Mouse (Mus musculus): ENCODE results near the gene Cyp2w1.

Cyp2w1 gene

DNA sequence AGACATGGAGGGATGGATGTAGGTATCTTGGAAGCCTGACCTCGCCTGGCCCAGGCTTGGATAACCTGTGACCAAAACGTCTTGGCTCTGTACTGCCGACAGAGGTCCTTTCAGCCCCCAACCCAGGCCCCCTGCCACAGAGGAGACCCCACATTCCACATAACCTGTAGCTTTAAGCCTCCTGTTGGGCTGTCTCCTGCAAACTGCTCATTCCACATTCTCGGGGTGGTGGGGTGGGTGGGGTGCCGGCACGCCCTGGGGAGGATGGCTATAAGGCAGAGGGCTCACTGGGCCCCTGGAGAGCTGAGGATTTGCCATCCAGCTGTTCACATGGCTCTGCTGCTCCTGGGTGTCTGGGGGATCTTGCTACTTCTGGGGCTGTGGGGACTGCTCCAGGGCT lies at the start of gene Cyp2w1:
Gene Cyp2w1 (plus strand): TSS at position 301 of the 400 bp plus-strand sequence.
- DNase-seq: no peak

DNA sequence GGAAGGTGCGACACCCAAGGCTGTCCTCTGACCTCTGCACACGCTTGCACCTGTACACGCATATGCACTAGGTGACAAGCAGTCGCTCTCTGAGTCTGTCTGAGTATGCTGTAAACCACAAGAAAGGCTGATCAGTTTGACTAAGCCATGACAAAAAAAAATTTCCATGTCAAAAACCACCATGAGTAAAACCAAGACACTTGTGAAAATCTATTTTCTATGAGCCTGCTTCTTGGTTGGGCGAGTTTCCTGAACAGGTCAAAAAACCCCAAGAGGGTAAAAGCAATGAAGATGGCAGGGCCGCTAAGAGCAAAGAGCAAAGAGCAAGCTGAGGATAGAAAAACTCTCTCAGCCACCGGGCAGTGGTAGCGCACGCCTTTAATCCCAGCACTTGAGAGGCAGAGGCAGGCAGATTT lies 48.8 kb upstream of the Cyp2w1 start:
- DNase-seq: no peak

DNA sequence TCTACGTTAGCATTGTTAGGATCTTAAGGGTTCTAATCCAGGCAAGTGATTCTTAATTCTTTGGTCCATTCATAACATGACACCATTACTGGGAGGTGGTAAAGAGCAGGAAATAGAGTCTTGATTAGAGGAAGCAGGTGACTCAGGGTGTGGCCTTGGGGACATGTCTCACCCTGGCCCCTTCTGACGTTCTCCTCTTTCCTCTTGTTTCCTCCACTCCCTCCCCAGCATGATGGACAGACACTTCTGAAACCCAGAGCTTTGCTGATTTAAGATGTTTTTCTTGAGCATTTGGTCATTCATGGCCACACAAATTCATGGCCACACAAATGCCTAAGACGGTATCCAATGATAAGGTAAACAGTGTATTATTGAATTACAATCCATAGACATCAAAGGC lies 42.5 kb upstream of the Cyp2w1 start:
- DNase-seq: no peak

DNA sequence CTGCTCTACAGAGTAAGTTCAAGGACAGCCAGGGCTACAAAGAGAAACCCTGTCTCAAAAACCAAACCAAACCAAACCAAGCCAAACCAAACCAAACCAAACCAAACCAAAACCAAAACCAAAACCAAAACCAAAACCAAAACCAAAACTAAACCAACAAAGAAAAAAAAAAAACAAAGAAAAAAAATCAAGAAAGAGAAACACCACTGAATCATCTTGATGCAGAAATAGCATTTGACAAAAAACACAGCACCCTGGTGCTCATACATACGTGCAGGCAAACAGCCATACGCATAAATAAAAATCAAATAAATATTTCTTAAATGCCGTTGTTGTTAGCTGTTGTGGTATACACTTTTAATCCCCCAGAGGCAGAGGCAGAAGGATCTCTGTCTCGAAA lies 41.9 kb upstream of the Cyp2w1 start:
- DNase-seq: no peak

DNA sequence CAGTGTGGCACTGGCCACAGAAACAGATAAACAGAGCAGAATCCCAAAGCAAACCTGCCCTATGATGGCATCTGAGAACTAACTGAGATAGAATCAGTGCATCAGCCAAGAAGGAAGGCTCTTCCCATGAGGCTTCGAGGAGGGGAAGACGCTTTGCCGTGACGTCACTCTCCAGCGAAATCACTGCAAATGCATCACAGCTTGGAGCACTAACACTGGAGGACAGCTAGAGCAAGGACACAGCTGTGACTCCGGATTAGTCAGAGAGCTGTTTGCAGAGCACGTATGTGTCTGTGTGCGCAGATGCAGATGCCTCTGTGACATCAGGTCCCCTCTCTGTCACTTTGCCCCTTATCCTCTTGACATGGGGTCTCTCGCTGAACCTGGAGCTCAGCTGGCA lies 40.6 kb upstream of the Cyp2w1 start:
- no peak for DNase-seq

DNA sequence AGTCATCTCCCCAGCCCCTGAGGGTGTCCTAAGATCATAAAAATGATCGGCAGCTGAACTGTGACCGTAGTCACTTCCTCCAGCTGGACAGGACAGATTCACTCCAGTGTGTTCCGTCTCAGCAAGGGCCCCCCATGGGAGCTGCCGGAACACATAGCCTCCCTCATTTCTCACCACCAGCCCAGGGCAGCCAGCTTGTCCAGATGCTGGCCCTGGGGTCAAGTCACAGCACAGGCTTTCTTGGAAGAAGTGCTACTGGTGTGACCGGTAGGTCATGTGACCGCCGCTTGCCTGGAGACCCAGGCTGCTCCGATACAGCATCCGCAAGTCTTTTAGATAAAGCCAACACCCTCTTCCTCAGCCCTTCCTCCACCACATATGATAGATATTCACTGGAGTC lies 38.9 kb upstream of the Cyp2w1 start:
- no peak for DNase-seq

DNA sequence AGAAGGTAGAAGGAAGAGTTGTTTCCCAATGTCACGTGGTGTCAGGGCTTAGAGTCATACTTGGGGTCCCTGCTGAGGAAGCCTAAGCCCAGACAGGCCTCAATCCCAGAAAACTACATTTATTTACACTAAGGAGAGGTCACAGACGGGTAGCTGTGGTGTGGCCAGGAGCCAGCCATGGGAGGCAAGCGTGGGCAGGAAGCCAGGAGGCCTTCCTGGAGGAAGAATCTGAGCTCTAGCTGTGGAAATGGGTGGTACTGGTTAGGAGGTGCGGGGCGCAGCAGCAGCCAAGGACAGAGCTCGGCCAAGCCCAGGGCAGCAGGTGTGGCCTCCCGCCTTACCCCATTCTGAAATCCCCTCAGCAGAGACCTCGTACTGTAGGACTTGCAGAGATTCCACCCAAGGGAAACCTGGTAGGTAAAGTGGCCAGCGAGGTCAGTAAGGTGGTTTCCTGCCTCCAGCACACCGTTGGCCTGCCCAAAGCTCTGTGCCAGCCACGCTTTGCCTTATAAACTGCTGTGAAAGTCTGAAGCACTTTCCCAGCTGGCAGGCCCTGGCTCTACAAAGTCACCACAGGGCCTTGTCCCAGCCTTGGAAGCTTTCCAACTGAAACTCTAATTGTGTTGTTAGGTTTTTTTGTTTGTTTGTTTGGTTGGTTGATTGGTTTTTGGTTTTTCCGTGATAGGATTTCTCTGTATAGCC lies 37.3 kb upstream of the Cyp2w1 start:
- DNase-seq: peak in 1 of 2 experiments; percentile 38

DNA sequence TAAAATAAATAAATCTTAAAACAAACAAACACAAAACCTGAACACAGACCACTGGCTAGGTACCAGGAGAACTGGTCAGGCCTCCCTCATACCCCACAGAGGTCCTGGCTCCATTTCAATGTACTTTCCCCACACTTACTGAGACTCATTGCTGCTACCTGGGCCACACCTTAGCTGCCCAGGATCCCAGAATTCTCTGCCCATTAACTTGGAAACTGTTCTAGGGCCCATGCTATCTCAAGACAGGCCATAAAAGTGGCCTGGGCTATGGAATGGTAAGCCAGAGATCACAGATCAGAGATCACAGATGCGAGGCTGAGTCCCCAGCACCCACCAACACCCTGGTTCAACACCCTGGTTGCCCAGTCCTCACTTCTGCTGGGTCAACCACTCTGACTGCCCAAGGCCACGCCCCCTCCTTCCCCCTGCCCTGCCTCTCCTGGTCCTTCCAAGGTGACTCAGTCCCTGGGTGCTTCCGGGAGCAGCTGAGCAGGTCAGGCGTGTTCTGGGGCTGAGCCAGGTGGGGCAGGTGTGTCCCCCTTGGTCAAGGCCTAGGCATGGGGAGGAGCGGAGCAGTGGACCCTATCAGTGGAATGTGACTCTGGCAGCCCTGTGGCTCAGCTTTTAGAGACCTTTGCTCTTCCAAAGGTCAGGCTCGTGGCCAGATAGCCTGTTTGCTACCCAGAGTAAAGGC lies 35.3 kb upstream of the Cyp2w1 start:
- peak; percentile 59 to 78 for DNase-seq

DNA sequence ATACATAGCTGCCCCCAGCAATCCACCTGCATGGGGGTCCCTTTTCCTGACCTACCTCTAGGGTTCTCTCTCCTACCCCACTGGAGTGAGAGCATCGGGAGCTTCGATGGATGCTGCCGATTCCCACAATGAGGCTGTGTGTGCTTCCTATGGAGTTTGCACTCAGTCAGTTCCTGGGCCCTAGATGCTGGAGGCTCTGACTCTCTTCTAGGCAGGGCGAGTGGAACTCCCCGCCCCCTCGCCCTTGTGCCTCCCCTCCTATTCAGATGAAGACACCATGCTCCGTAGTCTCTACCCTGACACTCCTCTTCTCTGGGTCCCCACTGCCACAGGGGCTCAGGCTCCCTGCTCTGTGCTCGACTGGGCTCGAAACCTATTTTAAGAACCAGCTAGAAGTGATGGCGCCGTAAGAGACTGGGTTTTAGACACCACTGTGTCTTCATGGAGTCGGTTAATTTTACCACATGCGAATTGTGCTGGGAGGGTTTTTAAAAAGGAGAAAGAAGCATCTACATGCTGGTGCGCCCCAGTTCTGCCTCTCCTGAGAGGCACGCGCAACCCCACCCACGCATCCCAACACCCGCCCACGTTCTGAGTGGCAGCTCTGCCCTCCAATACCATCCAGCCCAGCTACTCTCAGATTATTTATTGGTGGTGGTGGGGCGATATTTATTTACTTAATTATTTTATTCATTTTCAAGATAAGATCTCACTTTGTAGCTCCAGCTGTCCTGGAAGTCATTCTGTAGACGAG lies 34.5 kb upstream of the Cyp2w1 start:
- DNase-seq: no peak

DNA sequence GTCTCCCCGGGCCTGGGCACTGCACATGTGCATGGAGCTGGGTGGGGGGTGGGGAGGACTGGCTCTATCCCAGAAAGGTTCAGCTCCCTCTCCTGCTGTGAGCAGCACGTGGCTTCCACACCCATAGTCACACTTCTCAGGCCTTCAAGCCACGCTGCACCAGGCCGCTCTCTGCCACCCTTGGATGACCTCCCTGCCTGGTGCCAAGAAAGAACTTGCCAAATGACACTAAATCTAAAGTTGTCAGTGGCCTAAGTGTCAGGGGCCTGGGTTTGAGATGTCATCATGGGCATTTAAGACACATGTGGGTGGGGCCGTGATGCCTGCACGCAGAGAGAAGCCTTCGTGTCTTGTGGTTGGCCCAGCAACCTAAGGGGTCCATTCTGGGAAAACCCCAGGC lies 32.0 kb upstream of the Cyp2w1 start:
- DNase-seq: no peak

DNA sequence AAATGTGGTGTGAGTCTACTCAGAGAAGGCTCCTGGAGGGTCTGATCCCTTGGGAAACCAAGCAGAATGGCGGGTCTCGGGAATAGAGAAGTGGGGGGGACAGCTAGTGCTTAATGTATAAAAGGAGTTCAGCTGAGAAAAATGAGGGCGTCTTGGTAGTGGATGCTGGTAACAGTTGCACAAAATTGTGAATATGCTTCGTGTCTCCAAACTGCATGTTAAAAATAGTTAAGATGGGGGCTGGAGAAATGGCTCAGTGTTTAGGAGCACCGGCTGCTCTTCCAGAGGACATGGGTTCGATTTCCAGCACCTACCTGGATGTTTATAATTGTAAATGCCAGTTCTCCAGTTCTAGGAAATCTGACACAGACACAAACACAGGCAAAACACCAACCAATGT lies 31.1 kb upstream of the Cyp2w1 start:
- no peak for DNase-seq

DNA sequence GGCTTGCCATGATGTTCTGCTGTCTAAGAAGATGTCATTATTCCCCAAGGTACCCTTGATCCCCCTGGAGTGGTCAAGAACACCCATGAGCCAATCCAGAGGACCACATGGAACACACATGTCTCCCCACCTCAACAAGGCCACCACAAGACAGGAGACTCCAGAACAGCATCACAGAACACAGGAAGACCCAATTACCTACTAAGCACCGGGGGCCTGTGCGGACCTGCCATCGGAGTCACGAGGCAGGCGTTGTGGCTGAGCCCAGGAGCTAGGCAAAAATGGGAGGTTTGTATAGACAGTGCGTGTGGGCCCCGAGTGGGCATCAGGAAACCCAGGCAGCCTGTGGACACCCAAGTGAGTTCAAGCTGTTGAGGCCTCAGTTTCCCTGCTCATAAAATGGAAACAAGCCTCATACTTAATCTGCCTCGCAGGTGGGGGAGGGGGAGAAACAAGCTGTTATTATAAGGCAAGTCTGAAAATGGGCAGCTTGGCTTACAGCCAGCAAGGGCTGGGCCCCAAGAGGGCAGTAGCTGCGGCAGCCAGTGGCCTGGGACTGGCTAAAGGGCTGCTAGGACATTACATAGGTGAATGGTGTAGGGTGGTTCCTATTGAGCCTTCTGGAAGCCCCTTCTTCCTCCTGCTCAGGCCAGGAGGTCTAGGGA lies 29.0 kb upstream of the Cyp2w1 start:
- peak in 1 of 2 experiments; percentile 21 for DNase-seq

DNA sequence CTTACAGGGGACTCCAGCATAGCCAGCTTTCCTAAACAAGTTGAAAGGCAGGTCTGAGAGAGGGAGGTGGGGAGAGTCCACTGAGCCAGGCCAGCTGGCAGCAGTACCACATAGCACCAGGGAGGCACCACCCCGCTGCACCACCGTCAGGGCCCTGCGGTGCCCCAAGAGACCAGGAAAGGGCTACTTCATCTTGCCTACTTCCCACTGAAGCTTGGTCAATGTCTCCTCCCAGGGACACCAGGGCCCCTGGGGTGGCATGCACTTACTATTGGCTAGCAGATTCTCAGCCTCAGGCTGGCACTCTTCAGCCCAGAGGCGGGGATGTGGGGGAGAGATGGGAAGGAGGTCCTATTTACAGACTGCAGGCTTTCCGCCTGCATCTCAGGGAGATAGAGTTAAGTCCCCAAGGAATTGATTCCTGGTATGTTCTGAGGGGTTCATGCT lies 28.3 kb upstream of the Cyp2w1 start:
- peak in 1 of 2 experiments; percentile 24 for DNase-seq

DNA sequence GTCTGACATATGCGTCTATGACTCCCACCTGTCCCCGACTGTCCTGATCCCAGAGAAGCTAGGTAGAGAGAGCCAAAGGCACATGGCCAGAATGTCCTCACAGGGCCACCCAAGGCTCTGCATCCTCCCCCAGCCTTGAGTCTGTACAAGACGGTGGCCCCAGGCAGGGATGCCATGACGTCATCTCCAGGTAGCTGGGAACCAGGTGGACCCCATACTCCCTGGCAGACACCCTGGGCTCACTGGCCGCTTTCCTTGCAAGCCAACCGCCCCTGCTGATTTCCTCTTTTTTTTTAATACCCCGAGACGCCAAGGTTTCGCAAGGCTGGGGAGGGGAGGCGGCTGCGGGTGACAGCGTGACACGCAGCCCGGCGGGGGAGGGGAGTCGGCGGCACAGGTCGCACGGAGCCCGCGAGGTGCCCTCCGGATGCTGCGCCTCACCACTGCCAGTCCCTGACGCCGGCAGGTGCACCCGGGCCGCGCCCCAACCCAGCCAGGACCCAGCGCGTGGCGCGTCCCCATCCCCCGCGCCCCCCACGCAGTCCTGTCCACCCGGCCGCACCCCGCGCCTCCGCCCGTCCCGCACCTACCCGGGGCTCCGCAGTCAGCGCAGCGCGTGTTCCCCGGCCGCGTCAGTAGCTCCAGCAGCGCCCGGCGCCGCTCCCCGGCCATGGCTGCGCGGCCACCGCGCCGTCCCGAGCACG lies 27.6 kb upstream of the Cyp2w1 start:
- peak; percentile 58 for DNase-seq

DNA sequence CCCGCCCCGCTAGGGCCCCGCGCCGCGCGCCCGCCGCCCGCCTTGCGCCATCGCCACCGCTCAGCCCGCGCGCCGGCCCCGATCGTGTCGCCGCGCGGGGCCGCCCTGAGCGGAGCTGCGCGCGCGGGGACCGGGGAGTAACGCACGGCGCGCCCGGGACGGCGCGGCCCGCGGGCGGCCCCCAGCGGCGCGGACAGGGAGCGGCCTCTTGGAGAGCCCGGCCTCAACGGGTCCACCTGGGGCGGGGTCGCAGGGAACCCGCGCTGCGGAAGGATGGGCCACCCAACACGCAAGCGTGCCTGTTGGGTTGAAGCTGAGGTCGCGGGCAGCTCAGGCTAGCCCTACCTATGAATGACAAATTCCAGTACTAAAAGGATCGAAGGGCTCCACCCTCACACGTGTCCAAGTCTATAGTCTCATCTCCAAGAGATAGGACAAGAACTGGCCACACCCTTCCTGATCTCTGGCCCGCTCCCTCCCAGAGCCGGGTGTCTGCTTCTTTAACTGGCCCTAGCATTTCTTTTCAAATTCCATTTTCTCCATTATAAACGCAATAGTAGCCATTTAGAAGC lies 26.9 kb upstream of the Cyp2w1 start, which contains the start of gene Adap1:
Gene Adap1 (minus strand): TSS at position 228 of the 572 bp plus-strand sequence.
- DNase-seq: peak; percentile 46 to 49

DNA sequence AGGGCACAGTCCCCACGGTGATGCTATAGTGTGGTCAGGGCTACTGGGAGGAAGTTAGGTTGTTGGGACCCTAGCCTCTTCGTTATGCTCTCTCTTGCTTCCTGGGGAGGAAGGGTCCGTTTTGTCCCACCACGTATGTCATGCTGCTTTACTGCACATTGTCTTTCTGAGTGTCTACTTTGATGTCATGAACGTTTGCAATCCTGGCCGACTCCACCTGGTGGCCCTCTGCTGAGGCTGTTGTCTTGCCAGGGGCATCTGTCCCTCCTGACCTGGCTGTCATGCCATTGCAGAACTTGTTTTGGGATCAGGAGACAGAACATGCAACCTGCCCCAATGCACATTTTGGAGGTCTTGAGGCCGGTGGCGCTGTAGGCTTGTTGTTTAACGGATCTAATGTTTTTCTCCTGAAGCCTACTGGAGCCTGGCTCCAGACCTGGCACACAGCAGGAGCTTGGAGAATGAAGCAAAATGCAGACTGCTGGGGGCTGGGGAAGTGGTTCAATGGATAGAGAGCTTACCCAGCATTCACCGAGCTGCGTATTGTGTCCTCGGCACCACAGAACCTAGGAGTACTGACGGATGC lies 26.2 kb upstream of the Cyp2w1 start:
- no peak for DNase-seq

DNA sequence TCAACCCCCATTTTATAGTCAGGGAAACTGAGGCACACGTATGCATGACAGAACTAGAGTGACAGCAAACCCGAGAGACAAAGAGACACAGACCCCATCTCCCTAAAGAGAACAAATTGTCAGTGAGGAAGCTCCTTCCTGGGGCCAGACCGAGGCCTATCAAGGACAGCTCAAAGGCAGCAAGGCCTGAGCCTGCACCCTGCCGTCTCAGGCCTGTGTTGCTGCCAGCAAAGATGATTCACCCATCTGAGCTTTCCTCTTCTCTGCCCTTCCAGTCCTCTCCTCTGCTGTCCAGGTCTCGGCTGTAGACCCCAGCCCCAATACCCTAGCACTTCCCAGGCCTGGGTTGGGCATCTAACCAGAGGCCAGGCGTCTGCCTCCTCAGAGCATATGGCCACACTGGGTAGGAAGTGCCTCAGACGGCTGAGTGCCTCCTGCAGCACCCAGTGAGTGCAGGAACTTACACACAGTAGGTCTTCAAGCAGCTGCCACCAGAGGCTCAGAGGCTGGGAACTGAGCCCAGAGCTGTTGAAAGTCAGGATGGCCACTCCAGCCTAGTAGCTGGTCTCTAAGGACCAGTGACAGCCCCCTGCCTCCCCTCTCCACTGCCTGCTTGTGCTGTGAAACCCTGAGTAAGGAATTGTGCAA lies 25.3 kb upstream of the Cyp2w1 start:
- no peak for DNase-seq

DNA sequence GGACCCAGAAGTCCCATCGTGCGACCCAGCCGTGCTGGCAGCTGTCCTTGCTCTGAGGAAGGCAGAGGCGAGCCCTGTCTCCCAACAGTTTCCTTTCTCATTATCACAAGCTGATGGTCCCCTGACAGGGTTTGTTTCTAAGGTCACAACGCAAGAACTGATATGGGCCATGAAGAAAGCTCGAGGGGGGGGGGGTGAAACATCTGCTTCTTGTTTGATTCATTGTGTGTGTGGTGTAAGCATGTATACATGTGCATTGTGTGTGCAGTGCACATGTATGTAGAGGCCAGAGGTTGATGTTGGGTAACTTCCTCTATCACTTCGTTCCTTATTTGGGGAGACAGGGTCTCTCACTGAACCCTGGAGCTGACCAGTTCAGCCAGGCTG lies 24.8 kb upstream of the Cyp2w1 start:
- DNase-seq: no peak

DNA sequence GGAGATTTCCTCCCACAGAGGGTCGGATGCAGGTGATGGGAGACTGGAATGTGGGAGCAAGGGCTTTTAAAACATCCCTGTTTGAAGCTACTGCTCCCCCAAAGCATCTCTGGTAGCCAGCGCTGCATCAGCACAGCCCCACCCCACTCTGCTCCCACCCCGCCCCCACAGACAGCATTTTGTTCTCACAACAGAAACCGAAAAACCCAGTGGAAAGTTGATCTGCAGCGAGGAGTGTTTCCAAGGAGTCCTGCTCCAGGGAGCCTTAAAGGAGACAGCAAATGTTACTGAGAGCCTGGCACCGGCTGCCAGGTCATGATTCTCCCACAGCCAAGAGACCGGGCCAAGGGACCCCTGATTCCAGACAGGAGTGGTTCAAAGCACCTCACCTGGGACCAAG lies 21.7 kb upstream of the Cyp2w1 start:
- DNase-seq: no peak

DNA sequence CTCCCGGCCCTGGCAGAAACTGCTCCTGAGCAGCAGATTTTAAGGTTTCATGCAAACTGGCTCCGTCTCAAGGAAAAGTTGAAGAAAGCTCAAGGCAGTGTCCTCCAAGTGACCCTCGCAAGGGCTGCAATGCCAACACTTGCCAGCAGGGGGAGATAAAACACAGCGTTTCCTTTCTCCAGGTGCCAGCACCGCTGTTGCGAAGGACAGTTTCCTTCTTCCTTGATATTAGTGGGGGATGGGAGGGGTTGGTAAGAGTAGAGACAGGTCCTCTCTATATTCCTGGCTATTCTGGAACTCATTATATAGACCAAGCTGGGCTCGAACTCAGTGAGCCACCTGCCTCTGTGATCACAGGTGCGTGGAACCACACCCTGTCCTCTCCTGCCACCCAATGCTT lies 20.7 kb upstream of the Cyp2w1 start:
- peak; percentile 75 to 76 for DNase-seq

DNA sequence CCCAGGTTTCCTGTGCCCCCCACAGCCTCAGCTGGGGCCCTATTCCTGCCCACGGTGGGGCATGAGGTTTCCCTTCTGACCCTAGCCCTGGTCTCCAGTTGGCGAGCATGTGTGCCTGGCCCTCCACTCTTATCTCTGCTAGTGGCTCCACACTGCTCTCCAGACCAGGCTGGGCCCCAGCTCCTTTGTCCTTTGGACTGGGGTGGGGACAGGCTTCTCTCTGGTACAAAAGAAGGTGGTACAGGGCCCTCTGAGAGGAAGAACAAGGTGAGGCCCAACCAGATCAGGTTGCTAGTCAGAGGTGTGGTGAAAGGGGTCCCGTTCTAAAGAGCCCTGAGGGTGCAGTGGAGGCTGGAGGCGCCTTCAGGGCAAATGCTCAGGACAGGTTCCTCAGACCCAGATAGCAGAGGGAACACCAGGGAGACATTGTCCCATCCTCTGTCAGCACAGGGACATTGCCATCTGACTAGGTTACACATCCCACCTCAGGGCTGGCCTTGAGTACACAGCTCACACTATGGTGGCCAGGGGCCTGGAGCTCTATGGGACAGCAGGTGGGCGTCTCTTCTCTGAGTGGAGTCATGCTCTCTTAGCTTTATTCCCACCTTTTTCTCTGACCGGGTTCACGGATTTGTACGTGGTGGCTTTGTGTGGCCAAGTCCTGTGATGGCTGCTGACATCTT lies 19.7 kb upstream of the Cyp2w1 start:
- no peak for DNase-seq

Measured in lung, adult 18-20 months (tissue).